Mouse (Mus musculus) myocyte (in vitro differentiated cells): Measurements from ENCODE around the gene Cstf2t. TPM values are rescaled to one million over a fixed set of nuclear protein-coding genes. Genes with fewer than 3 reads are reported as not detected.

Source experiments
- H3K27me3 ChIP-seq: one replicate; pipeline ENCODE4 v1.6.1; 2011; ENCODE audit not compliant: control insufficient read depth, insufficient read depth, insufficient read length
- H3K36me3 ChIP-seq: one replicate; pipeline ENCODE4 v1.6.1; 2011; ENCODE audit not compliant: control insufficient read depth, insufficient read depth
- H3K4me2 ChIP-seq: one replicate; pipeline ENCODE4 v1.6.1; 2011; ENCODE audit warnings: low read depth, control low read depth
- H3K4me3 ChIP-seq: one replicate; pipeline ENCODE4 v1.5.1; 2011; ENCODE audit warnings: mild to moderate bottlenecking, control low read depth, moderate library complexity
- H3K79me2 ChIP-seq: one replicate; pipeline ENCODE4 v1.6.1; 2011; ENCODE audit not compliant: control insufficient read depth, insufficient read depth
- H3ac ChIP-seq: one replicate; pipeline ENCODE4 v1.6.1; 2011; ENCODE audit not compliant: control insufficient read depth, insufficient read length
- CEBPB ChIP-seq: IDR thresholded peaks from 2 replicates; pipeline ENCODE4 v1.6.1; 2011; ENCODE audit warnings: mild to moderate bottlenecking, moderate library complexity; ENCODE audit not compliant: poor library complexity, insufficient read depth, severe bottlenecking
- E2F4 ChIP-seq: IDR thresholded peaks from one replicate; pipeline ENCODE4 v1.6.1; 2011; ENCODE audit warnings: mild to moderate bottlenecking, control low read depth, moderate library complexity; ENCODE audit not compliant: insufficient read depth
- MAX ChIP-seq: IDR thresholded peaks from one replicate; pipeline ENCODE4 v1.6.1; 2011; ENCODE audit warnings: low read depth, mild to moderate bottlenecking, control low read depth
- MYOD1 ChIP-seq, 3 experiments: IDR thresholded peaks; one replicate each; pipeline ENCODE4 v1.6.1; 2011; ENCODE audit warnings: control low read depth in 2 of 3, low read depth in 2 of 3, mild to moderate bottlenecking in 2 of 3, moderate library complexity in 1 of 3; ENCODE audit not compliant: insufficient read length in 2 of 3, control insufficient read depth in 1 of 3
- MYOG ChIP-seq, 3 experiments: IDR thresholded peaks; one replicate each; pipeline ENCODE4 v1.6.1; 2011; ENCODE audit warnings: control low read depth in 2 of 3, low read depth in 2 of 3, mild to moderate bottlenecking in 2 of 3; ENCODE audit not compliant: insufficient read length in 2 of 3, control insufficient read depth in 1 of 3, insufficient read depth in 1 of 3
- POLR2A ChIP-seq: IDR thresholded peaks from one replicate; pipeline ENCODE4 v1.6.1; 2011; ENCODE audit warnings: low read depth, mild to moderate bottlenecking, control low read depth, moderate library complexity; ENCODE audit not compliant: insufficient read length
- POLR2AphosphoS2 ChIP-seq: IDR thresholded peaks from one replicate; pipeline ENCODE4 v1.6.1; 2011; ENCODE audit warnings: low read depth, control low read depth; ENCODE audit not compliant: insufficient read length
- REST ChIP-seq: IDR thresholded peaks from one replicate; pipeline ENCODE4 v1.6.1; 2011; ENCODE audit warnings: mild to moderate bottlenecking, control low read depth, moderate library complexity; ENCODE audit not compliant: insufficient read depth, insufficient read length
- SRF ChIP-seq: IDR thresholded peaks from one replicate; pipeline ENCODE4 v1.6.1; 2011; ENCODE audit warnings: low read depth; ENCODE audit not compliant: control insufficient read depth, insufficient read length
- TCF12 ChIP-seq: IDR thresholded peaks from one replicate; pipeline ENCODE4 v1.6.1; 2011; ENCODE audit warnings: mild to moderate bottlenecking, control low read depth; ENCODE audit not compliant: poor library complexity, insufficient read depth, severe bottlenecking
- TCF3 ChIP-seq: IDR thresholded peaks from one replicate; pipeline ENCODE4 v1.6.1; 2011; ENCODE audit warnings: low read depth, control low read depth; ENCODE audit not compliant: insufficient read length
- USF1 ChIP-seq: IDR thresholded peaks from one replicate; pipeline ENCODE4 v1.6.1; 2011; ENCODE audit warnings: low read depth, mild to moderate bottlenecking, control low read depth, moderate library complexity
- polyA plus RNA-seq: library from polyadenylated mRNA; unstranded; fragments of >200 nt; fragmentation: generic; extraction: Trizol; gene quantifications from one replicate; pipeline ENCODE4 v1.2.1, GENCODE M21; 2012; ENCODE audit warnings: missing spikeins

Cstf2t gene
- polyA plus RNA-seq: 17.5 TPM

DNA sequence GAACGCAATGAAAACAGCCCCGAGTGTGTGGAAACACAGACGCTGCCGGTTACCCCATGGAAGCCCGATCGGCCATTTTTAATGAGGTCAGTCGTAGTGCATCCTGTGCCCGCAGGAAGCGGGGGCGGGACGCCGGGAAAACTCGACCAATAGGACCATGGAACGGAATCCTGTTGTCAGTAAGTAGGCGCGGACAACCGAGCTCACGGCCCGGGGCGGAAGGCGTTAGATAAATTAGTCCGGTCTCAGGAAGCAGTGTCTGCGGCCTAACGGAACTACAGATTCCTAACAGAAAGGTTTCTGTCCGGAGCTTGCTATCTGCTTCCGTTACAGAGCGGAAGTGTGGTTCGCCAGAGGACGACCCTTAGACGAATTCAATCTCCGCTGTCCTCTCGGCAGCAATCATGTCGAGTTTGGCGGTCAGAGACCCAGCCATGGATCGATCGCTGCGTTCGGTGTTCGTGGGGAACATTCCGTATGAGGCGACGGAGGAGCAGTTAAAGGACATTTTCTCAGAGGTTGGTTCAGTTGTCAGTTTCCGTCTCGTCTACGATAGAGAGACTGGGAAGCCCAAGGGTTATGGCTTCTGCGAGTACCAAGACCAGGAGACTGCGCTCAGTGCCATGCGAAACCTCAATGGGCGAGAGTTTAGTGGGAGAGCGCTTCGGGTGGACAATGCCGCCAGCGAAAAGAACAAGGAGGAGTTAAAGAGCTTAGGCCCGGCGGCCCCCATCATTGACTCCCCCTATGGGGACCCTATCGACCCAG is at the start of gene Cstf2t:
Cstf2t (plus strand) TSS at position 176 of the 768 bp plus-strand sequence.
- Histone ChIP-seq H3K36me3 (peaks cover 28% of the 10 kb centered on the region), H3K4me2 (peak within 1 kb of the TSS; percentile 96), H3K79me2 (peaks cover 37% of the 10 kb centered on the region), H3K27me3 (no peaks in the 10 kb centered on the region), H3K4me3 (peak within 1 kb of the TSS; percentile 96), H3ac (peak within 1 kb of the TSS; percentile 15)
- TF ChIP-seq CEBPB: no peak
- no peak for TF ChIP-seq REST
- TF ChIP-seq MYOG (IDR thresholded peaks at IDR 0.05; ENCODE audit: control insufficient read depth in 1 of 3, insufficient read depth in 1 of 3, insufficient read length in 2 of 3, low read depth in 2 of 3): peak in 1 of 3 experiments; percentile 12
- TF ChIP-seq POLR2AphosphoS2: peak; percentile 95
- TF ChIP-seq POLR2A: peak; percentile 91
- TF ChIP-seq TCF3: no peak
- TF ChIP-seq USF1: peak; percentile 2
- no peak for TF ChIP-seq SRF
- TF ChIP-seq E2F4: peak; percentile 50
- peak in 1 of 3 experiments; percentile 22 for TF ChIP-seq MYOD1 (IDR thresholded peaks at IDR 0.05; ENCODE audit: control insufficient read depth in 1 of 3, insufficient read length in 2 of 3, low read depth in 2 of 3)
- TF ChIP-seq MAX: peak; percentile 38
- TF ChIP-seq TCF12: no peak

DNA sequence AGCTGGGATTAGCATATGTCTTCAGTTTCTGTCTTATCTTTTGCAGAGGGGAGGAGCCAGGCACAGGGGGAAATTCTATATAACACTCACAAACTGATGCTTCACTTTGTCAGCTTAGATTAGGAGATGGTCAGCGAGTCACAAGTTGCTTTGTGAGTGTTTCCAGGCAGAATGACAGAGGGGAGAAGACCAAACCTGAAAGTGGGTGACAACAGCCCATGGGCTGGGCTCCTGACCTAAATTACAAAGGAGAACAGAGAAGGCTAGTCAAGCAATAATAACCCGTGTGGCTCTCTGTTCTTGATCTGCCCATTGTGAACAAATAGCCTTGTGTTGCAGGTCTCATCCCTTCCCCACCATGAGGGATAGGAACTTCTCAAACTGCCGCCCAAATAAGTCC is 43.7 kb upstream of the Cstf2t start:
- no peaks in the 10 kb centered on the region for H3K36me3 ChIP-seq
- TF ChIP-seq E2F4 (no peak), USF1 (no peak), MAX (no peak), TCF12 (no peak), MYOD1 (IDR thresholded peaks at IDR 0.05; ENCODE audit: control insufficient read depth in 1 of 3, insufficient read length in 2 of 3, low read depth in 2 of 3) (no peak), SRF (no peak), POLR2AphosphoS2 (no peak), REST (no peak), MYOG (IDR thresholded peaks at IDR 0.05; ENCODE audit: control insufficient read depth in 1 of 3, insufficient read depth in 1 of 3, insufficient read length in 2 of 3, low read depth in 2 of 3) (no peak), TCF3 (no peak), POLR2A (no peak), CEBPB (no peak)
- H3K4me2 ChIP-seq: no peak overlapping the region

DNA sequence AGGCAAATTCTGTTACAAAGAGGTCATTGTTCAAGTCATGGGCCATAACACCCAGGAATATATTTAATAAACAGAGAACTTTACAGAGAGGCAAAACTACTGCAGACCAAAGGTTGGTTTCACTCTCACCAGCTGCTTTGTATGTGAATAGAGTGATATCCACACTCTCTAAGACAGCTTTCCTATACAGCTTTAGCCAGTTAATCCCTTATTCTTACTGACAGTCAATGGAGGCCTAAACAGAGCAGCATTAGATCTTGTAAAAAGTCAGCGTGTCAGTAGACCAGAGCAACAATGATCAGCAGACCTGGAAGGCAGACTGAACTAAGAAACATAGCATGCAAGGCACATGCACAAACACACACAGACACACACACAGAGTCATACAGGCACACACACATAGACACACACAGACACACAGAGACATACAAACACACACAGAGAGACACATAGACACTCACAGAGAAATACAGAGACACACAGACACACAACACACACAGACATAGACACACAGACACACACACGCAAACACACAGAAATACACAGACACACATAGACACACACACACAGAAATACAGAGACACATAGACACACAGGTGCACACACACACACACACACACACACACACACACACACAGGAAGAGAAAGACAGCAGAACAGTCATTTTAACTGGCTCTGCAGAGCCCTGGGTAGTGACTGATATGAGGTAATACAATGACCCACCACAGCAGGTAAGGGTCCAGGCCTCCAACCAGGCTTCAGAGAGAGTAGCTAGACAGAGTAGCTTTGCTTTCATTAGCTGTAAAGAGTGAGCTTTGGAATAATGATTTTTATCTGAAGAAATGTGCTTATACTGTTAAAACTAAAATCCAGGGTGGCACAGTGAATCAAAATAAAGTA is 41.4 kb upstream of the Cstf2t start:
- no peaks in the 10 kb centered on the region for H3K36me3 ChIP-seq
- no peak overlapping the region for H3K4me2 ChIP-seq
- no peak for TF ChIP-seq TCF12
- TF ChIP-seq TCF3: no peak
- TF ChIP-seq MYOD1 (IDR thresholded peaks at IDR 0.05; ENCODE audit: control insufficient read depth in 1 of 3, insufficient read length in 2 of 3, low read depth in 2 of 3): no peak
- no peak for TF ChIP-seq USF1
- TF ChIP-seq POLR2A: no peak
- TF ChIP-seq REST: no peak
- TF ChIP-seq POLR2AphosphoS2: no peak
- no peak for TF ChIP-seq MYOG (IDR thresholded peaks at IDR 0.05; ENCODE audit: control insufficient read depth in 1 of 3, insufficient read depth in 1 of 3, insufficient read length in 2 of 3, low read depth in 2 of 3)
- no peak for TF ChIP-seq E2F4
- TF ChIP-seq MAX: no peak
- no peak for TF ChIP-seq CEBPB
- TF ChIP-seq SRF: no peak
- no peak overlapping the region for H3ac ChIP-seq
- no peak overlapping the region for H3K4me3 ChIP-seq
- no peaks in the 10 kb centered on the region for H3K27me3 ChIP-seq
- H3K79me2 ChIP-seq: no peaks in the 10 kb centered on the region

More for the DNA sequence above, 43.7 kb upstream of the Cstf2t start:
- Histone ChIP-seq H3K27me3 (no peaks in the 10 kb centered on the region), H3K4me3 (no peak overlapping the region), H3ac (no peak overlapping the region), H3K79me2 (no peaks in the 10 kb centered on the region)

DNA sequence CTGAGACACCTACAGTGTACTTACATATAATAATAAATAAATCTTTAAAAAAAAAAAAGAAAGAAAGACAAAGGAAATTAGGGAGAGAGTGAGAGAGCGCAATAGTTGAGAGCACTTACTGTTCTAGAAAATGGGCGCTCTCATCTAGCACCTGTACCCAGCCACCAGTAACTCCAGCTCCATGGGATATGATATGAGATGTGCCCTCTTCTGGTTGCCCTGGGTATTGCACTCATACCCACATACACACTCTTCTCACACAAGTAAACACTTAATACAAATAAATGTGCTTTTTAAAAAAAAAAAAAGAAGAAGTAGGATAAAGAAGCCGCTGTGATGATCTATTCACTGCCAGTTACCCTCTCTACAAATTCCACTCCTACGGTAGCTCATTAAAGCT is 36.0 kb upstream of the Cstf2t start:
- Histone ChIP-seq H3ac (no peak overlapping the region), H3K4me2 (no peak overlapping the region), H3K4me3 (no peak overlapping the region), H3K27me3 (no peaks in the 10 kb centered on the region), H3K79me2 (no peaks in the 10 kb centered on the region), H3K36me3 (no peaks in the 10 kb centered on the region)
- TF ChIP-seq CEBPB (no peak), MYOD1 (IDR thresholded peaks at IDR 0.05; ENCODE audit: control insufficient read depth in 1 of 3, insufficient read length in 2 of 3, low read depth in 2 of 3) (no peak)
